9 mouse cellular contexts compared by ENCODE assay signal in genomic region chr7:97211117-97211516, GRCm38 (mm10).
A peak's percentile ranks its signal among the peaks of the same experiment; 100 is the strongest.
DNase-seq lines count a peak whose midpoint lies in the region; ATAC-seq and TF ChIP-seq lines count a peak whose summit lies in the region.
"Had no signal": no experiment of that assay in that cellular context is flagged by ENCODE, and none has a peak within 500 bp of the region (broad histone marks: within the 10 kb centered on the region; RNA-seq: fewer than 3 reads in every experiment).

No protein-coding gene starts in this region.

- H3K27me3 ChIP-seq in G1E (ENCODE audit: insufficient read depth, low read length): no peaks in the 10 kb centered on the region

- H3K4me3 ChIP-seq in G1E (ENCODE audit: low read depth, low read length) (no peak overlapping the region; the same call in 1 of the 2 replicates), macrophage (ENCODE audit: inconsistent target) (no peak overlapping the region)

- H3K36me3 ChIP-seq in G1E (replicated peaks) (peaks cover 2% of the 10 kb centered on the region), macrophage (ENCODE audit: inconsistent target) (no peaks in the 10 kb centered on the region)

- peak; percentile 35 for DNase-seq in adrenal gland, adult 2 months
- DNase-seq in adrenal gland, adult 18-20 months (ENCODE audit: low spot score in 2 of 2): no peak
- DNase-seq in G1E (ENCODE audit: low spot score): peak; percentile 28
- DNase-seq in induced T-regulatory cell, adult 2 months (ENCODE audit: low read depth): peak; percentile 5
- no peak for DNase-seq in embryo, embryonic 9.5 days (ENCODE audit: extremely low spot score)
- no peak for DNase-seq in gastrocnemius, postnatal 4 days (ENCODE audit: low spot score in 2 of 2)

- no peak for TF ChIP-seq CTCF in G1E (IDR thresholded peaks at IDR 0.05; ENCODE audit: low read depth, low read length)

- peak overlapping the region; percentile 73 for H3K27ac ChIP-seq in macrophage
- H3K27ac ChIP-seq: stomach, postnatal 0 days had no signal

- 0% methylated on average over 4 of the region's 4 CpGs for WGBS in macrophage (ENCODE audit: missing documents)

- H3K79me2 ChIP-seq in macrophage (ENCODE audit: inconsistent target): peaks cover 78% of the 10 kb centered on the region

- ATAC-seq in G1E (ENCODE audit: extremely low read depth, insufficient number of reproducible peaks, low FRiP score, poor library complexity, severe bottlenecking): peak; percentile 58; the same call in 1 of the 2 replicates
- ATAC-seq in erythroid progenitor cell, adult 5-6 weeks (replicated peaks; ENCODE audit: low FRiP score, poor library complexity, severe bottlenecking): no peak

- no peaks in the 10 kb centered on the region for H3K9me3 ChIP-seq in G1E (replicated peaks)

- peaks cover 54% of the 10 kb centered on the region for H3K4me1 ChIP-seq in G1E (ENCODE audit: insufficient read depth, low read depth, low read length)

Comparison
In these comparisons a context has a peak if more than half of its experiments do, and no peak if none do; other contexts are left out.
1. DNase-seq: peak in adrenal gland, adult 2 months (single experiment), G1E (single experiment) and induced T-regulatory cell, adult 2 months (single experiment); none in adrenal gland, adult 18-20 months (0 of 2), embryo, embryonic 9.5 days (single experiment) and gastrocnemius, postnatal 4 days (0 of 2).